Mouse (Mus musculus): ENCODE measurements around the gene Clasp1. TPM values are rescaled to one million over a fixed set of nuclear protein-coding genes. Genes with fewer than 3 reads are reported as not detected.

The Clasp1 gene
- polyA plus RNA-seq, 1 experiment from 2014 or later, result 84.0 TPM

DNA sequence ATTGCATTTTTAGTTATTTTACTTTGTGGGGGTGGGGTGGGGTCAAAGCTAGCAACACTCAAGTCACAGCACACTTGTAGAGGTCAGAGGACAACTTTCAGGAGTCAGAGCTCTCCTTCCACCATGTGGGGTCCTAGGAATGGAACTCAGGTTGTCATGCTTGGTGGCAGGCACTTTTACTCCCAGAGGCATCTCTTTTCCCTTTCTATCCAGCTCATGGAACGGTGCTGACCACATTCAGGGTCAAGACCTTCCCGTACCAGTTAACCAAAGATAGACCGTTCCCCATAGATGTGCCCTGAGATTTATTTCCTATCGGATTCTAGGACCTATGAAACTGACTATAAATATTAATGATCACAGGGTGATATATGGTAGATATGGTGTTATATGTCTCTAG lies 13.1 kb downstream of the Clasp1 start:
- H3K9ac ChIP-seq (ENCODE audit: low read depth, low read length), result no peak overlapping the region
- H3K27ac ChIP-seq (ENCODE audit: low read depth, low read length), result no peak overlapping the region
- no peak for ATAC-seq
- no peak overlapping the region for H3K4me3 ChIP-seq (ENCODE audit: low read length)
- H3K4me1 ChIP-seq (ENCODE audit: control insufficient read depth, insufficient read depth, low read depth, low read length), result no peaks in the 10 kb centered on the region
- 86% methylated on average over 4 of the region's 4 CpGs for WGBS
- no peaks in the 10 kb centered on the region for H3K36me3 ChIP-seq (ENCODE audit: control insufficient read depth, insufficient read depth, low read length)
- no peak overlapping the region for H3K4me2 ChIP-seq (ENCODE audit: low read length)
- H3K27me3 ChIP-seq (replicated peaks; ENCODE audit: control insufficient read depth, insufficient read depth, low read length), result no peaks in the 10 kb centered on the region
- H3K9me3 ChIP-seq (ENCODE audit: control insufficient read depth, low read length), result no peaks in the 10 kb centered on the region

DNA sequence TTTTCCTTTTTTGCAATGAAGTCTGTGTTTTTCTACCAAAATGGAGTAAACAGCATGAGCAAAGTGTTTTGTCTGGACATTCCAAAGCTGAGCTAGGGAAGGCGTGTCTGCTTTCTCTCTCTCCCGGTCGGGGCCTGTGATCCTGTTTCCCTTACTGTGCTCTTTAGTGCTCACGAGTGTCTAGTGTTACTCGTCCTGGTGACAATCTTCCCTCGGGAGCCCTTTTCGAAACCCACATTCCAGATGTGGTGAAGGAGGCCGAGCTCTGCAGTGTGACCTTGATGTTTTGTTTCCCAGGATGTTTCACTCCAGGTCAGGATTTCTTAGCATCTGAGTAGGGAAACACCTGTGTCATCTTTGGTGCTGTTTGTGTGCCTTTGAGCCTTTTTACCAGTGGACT lies 13.7 kb downstream of the Clasp1 start:
- H3K4me3 ChIP-seq (ENCODE audit: low read length), result no peak overlapping the region
- no peak overlapping the region for H3K4me2 ChIP-seq (ENCODE audit: low read length)
- no peaks in the 10 kb centered on the region for H3K36me3 ChIP-seq (ENCODE audit: control insufficient read depth, insufficient read depth, low read length)
- no peak for ATAC-seq
- no peak overlapping the region for H3K27ac ChIP-seq (ENCODE audit: low read depth, low read length)
- H3K27me3 ChIP-seq (replicated peaks; ENCODE audit: control insufficient read depth, insufficient read depth, low read length), result no peaks in the 10 kb centered on the region
- no peaks in the 10 kb centered on the region for H3K4me1 ChIP-seq (ENCODE audit: control insufficient read depth, insufficient read depth, low read depth, low read length)
- H3K9ac ChIP-seq (ENCODE audit: low read depth, low read length), result no peak overlapping the region
- H3K9me3 ChIP-seq (ENCODE audit: control insufficient read depth, low read length), result no peaks in the 10 kb centered on the region
- 69% methylated on average over 8 of the region's 8 CpGs for WGBS

DNA sequence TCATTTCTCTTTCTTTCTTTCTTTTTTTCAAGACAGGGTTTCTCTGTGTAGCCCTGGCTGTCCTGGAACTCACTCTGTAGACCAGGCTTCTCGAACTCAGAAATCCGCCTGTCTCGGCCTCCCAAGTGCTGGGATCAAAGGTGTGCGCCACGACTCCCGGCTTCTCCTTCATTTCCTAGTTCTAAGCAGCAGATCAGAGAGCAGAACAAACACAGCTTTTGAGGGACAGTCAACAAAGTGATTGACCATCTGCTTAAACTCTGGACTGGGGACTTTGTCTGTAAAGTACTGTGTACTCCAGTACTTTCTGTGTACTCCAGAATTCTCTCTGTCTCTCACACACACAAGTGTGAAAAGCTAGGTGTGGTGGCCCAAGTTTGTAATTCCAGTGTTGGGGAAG lies 14.1 kb downstream of the Clasp1 start:
- Histone ChIP-seq H3K4me3 (ENCODE audit: low read length) (no peak overlapping the region), H3K9me3 (ENCODE audit: control insufficient read depth, low read length) (no peaks in the 10 kb centered on the region), H3K4me2 (ENCODE audit: low read length) (no peak overlapping the region), H3K36me3 (ENCODE audit: control insufficient read depth, insufficient read depth, low read length) (no peaks in the 10 kb centered on the region), H3K27ac (ENCODE audit: low read depth, low read length) (no peak overlapping the region), H3K9ac (ENCODE audit: low read depth, low read length) (no peak overlapping the region), H3K4me1 (ENCODE audit: control insufficient read depth, insufficient read depth, low read depth, low read length) (no peaks in the 10 kb centered on the region), H3K27me3 (replicated peaks; ENCODE audit: control insufficient read depth, insufficient read depth, low read length) (no peaks in the 10 kb centered on the region)
- 90% methylated on average over 6 of the region's 6 CpGs for WGBS
- no peak for ATAC-seq

DNA sequence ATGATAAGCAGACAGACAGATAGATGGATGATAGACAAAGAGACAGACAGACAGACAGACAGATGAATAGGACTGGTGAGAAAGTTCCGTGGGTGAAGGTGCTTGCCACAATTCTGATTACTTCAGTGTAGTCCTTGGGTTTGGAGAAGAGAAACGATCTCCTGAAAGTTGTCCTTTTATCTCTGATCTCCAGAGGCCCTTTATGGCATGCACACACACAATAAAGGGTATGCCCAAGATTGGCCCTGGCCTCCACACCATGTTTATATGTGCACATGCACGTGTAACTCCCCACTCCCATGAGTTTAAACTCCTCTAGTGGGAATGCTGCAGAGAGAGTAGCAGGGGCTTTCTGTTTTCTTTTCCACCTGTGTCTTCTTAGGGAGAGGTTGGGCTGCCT lies 14.6 kb downstream of the Clasp1 start:
- no peak overlapping the region for H3K9ac ChIP-seq (ENCODE audit: low read depth, low read length)
- no peak overlapping the region for H3K4me3 ChIP-seq (ENCODE audit: low read length)
- H3K4me1 ChIP-seq (ENCODE audit: control insufficient read depth, insufficient read depth, low read depth, low read length), result no peaks in the 10 kb centered on the region
- 80% methylated on average over 3 of the region's 3 CpGs for WGBS
- H3K27ac ChIP-seq (ENCODE audit: low read depth, low read length), result no peak overlapping the region
- no peak for ATAC-seq
- H3K4me2 ChIP-seq (ENCODE audit: low read length), result no peak overlapping the region
- no peaks in the 10 kb centered on the region for H3K36me3 ChIP-seq (ENCODE audit: control insufficient read depth, insufficient read depth, low read length)
- H3K27me3 ChIP-seq (replicated peaks; ENCODE audit: control insufficient read depth, insufficient read depth, low read length), result no peaks in the 10 kb centered on the region
- no peaks in the 10 kb centered on the region for H3K9me3 ChIP-seq (ENCODE audit: control insufficient read depth, low read length)

DNA sequence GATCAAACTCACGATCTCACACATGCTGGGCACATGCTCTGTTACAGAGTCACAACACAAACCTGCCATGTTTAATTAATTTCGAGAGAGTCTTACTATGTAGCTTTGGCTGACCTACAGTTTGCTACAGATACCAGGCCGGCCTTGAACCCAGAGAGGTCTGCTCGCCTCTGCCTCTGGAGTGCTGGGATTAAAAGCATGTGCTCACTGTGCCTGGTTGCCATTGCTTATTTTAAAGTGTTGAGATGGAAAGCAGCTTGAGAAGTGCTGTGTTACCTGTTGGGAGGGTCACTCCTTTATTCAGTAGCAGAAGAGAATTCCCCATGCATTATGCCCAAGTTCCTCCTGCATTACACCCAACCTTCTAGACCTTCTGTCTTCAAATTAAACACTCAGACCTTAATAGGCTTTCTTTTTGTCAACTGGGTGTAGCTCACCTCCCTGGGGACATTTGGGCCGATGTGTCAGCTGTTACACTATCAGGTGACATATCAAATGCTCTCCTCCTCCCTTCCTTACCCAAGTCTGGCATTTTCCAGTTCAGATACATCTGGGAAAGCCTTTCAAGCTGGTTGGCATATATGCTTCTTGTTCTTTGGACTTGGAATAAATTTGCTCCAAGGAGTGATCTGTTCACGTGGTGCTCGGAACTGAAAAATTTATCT lies 18.9 kb downstream of the Clasp1 start:
- WGBS, result 89% methylated on average over 7 of the region's 7 CpGs
- no peak overlapping the region for H3K27ac ChIP-seq (ENCODE audit: low read depth, low read length)
- no peak for ATAC-seq
- H3K27me3 ChIP-seq (replicated peaks; ENCODE audit: control insufficient read depth, insufficient read depth, low read length), result no peaks in the 10 kb centered on the region
- no peak overlapping the region for H3K9ac ChIP-seq (ENCODE audit: low read depth, low read length)
- no peaks in the 10 kb centered on the region for H3K9me3 ChIP-seq (ENCODE audit: control insufficient read depth, low read length)
- no peak overlapping the region for H3K4me3 ChIP-seq (ENCODE audit: low read length)
- H3K4me1 ChIP-seq (ENCODE audit: control insufficient read depth, insufficient read depth, low read depth, low read length), result no peaks in the 10 kb centered on the region; the same call in 1 of the 2 replicates
- H3K4me2 ChIP-seq (ENCODE audit: low read length), result no peak overlapping the region
- no peaks in the 10 kb centered on the region for H3K36me3 ChIP-seq (ENCODE audit: control insufficient read depth, insufficient read depth, low read length)

- Histone ChIP-seq H3K27ac (ENCODE audit: low read depth, low read length) (no peak overlapping the region), H3K27me3 (replicated peaks; ENCODE audit: control insufficient read depth, insufficient read depth, low read length) (no peaks in the 10 kb centered on the region), H3K4me2 (ENCODE audit: low read length) (no peak overlapping the region), H3K4me1 (ENCODE audit: control insufficient read depth, insufficient read depth, low read depth, low read length) (no peaks in the 10 kb centered on the region; the same call in 1 of the 2 replicates), H3K9me3 (ENCODE audit: control insufficient read depth, low read length) (no peaks in the 10 kb centered on the region), H3K36me3 (ENCODE audit: control insufficient read depth, insufficient read depth, low read length) (no peaks in the 10 kb centered on the region), H3K4me3 (ENCODE audit: low read length) (no peak overlapping the region), H3K9ac (ENCODE audit: low read depth, low read length) (no peak overlapping the region)
- 73% methylated on average over 4 of the region's 4 CpGs for WGBS
- ATAC-seq, result no peak
Observed at GRCm38 (mm10) chr1:118409249-118409648, 20.4 kb downstream of the Clasp1 start.

DNA sequence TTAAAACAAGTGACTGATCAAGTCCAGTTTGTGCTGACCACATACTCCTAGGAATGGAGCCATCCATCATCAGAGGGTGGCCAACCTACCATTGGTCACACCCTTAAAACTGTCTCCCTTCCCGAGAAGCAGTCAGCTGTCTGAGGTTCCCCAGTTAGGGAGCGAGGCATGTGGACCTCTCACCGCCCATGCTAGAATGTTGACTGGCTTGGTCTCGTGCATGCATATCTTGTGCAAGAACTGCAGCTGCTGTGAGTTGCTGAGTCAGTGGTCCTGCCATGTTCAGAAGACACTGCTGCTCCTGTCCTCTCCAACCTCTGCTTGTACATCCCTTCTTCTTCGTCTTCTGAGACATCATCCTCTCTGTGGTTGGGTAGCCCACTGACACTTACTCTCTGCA lies 22.0 kb downstream of the Clasp1 start:
- Histone ChIP-seq H3K4me1 (ENCODE audit: control insufficient read depth, insufficient read depth, low read depth, low read length) (no peaks in the 10 kb centered on the region; the same call in 1 of the 2 replicates), H3K9me3 (ENCODE audit: control insufficient read depth, low read length) (no peaks in the 10 kb centered on the region), H3K27me3 (replicated peaks; ENCODE audit: control insufficient read depth, insufficient read depth, low read length) (no peaks in the 10 kb centered on the region), H3K4me3 (ENCODE audit: low read length) (no peak overlapping the region), H3K36me3 (ENCODE audit: control insufficient read depth, insufficient read depth, low read length) (no peaks in the 10 kb centered on the region), H3K9ac (ENCODE audit: low read depth, low read length) (no peak overlapping the region), H3K4me2 (ENCODE audit: low read length) (no peak overlapping the region), H3K27ac (ENCODE audit: low read depth, low read length) (no peak overlapping the region)
- 89% methylated on average over 5 of the region's 5 CpGs for WGBS
- ATAC-seq, result no peak

DNA sequence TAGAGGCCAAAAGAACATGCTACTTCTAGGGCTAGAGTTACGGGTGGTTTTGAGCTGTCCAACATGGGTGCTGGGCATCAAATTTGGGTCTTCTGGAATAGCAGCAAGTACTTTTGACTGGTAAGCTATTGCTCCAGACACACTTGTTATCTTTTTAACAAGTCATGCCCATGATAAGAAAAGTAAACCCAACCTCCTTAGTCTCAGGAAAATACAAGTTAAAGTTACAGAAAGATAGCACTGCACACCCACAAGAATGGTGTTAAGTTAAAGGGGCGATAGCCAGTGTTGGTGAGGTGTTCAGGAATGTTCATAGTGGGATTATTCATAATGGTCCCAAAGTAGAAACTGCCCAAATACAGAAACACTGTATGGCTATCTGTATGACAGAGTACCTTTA lies 24.3 kb downstream of the Clasp1 start:
- no peak overlapping the region for H3K27ac ChIP-seq (ENCODE audit: low read depth, low read length)
- H3K4me1 ChIP-seq (ENCODE audit: control insufficient read depth, insufficient read depth, low read depth, low read length), result no peaks in the 10 kb centered on the region; the same call in 1 of the 2 replicates
- ATAC-seq, result no peak
- H3K36me3 ChIP-seq (ENCODE audit: control insufficient read depth, insufficient read depth, low read length), result no peaks in the 10 kb centered on the region
- WGBS, result 94% methylated on average over 2 of the region's 2 CpGs
- H3K9ac ChIP-seq (ENCODE audit: low read depth, low read length), result no peak overlapping the region
- no peak overlapping the region for H3K4me3 ChIP-seq (ENCODE audit: low read length)
- no peaks in the 10 kb centered on the region for H3K27me3 ChIP-seq (replicated peaks; ENCODE audit: control insufficient read depth, insufficient read depth, low read length)
- no peak overlapping the region for H3K4me2 ChIP-seq (ENCODE audit: low read length)
- no peaks in the 10 kb centered on the region for H3K9me3 ChIP-seq (ENCODE audit: control insufficient read depth, low read length)

DNA sequence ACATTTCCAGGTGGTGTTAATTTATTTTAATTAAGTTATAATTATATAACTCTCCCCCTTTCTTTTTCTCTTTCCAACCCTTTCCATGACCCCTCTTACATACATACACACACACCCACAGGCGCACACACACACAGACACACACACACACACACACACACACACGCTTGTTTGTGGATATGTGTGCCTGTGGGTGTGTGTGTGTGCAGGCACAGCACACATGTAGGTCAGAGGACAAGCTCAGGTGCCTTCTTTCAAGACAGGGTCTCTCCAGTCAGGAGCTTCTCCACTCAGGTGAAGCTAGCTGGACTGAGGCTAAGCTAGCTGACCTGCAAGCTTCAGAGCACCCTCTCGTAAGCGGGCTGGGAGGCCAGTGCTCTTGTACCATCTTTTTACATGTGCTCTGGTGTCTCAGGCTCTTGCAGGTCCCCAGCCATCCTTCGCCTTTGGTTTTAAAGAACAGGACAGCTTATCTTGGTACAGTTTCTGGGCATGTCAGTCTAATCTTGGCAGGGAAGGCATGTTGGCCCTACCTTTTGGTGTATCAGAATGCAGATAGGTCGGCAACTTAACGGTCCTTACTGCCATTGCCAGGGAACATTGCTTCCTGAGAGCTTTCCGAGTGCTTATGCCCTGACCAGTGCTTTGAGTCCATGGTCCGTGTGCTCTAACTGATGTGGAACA lies 28.3 kb downstream of the Clasp1 start:
- H3K9ac ChIP-seq (ENCODE audit: low read depth, low read length), result no peak overlapping the region
- 94% methylated on average over 9 of the region's 9 CpGs for WGBS
- no peak overlapping the region for H3K27ac ChIP-seq (ENCODE audit: low read depth, low read length)
- H3K4me1 ChIP-seq (ENCODE audit: control insufficient read depth, insufficient read depth, low read depth, low read length), result no peaks in the 10 kb centered on the region
- no peaks in the 10 kb centered on the region for H3K9me3 ChIP-seq (ENCODE audit: control insufficient read depth, low read length)
- H3K4me2 ChIP-seq (ENCODE audit: low read length), result no peak overlapping the region
- H3K36me3 ChIP-seq (ENCODE audit: control insufficient read depth, insufficient read depth, low read length), result peaks cover 5% of the 10 kb centered on the region; the same call in 1 of the 2 replicates
- no peak for ATAC-seq
- no peaks in the 10 kb centered on the region for H3K27me3 ChIP-seq (replicated peaks; ENCODE audit: control insufficient read depth, insufficient read depth, low read length)
- no peak overlapping the region for H3K4me3 ChIP-seq (ENCODE audit: low read length)
